Mouse (Mus musculus) spleen, adult 2 months (tissue): ENCODE data around the gene Ulk2.

ENCODE experiments used
- CTCF ChIP-seq: fragments of 200-500 bp; IDR thresholded peaks from 2 replicates; pipeline ENCODE4 v1.5.1; 2011; ENCODE audit warnings: mild to moderate bottlenecking, inconsistent platforms; ENCODE audit not compliant: insufficient read depth, insufficient read length, insufficient replicate concordance; ENCODE audit errors: extremely low read depth
- POLR2A ChIP-seq: fragments of 200-500 bp; IDR thresholded peaks from 2 replicates; pipeline ENCODE4 v1.6.1; 2011; ENCODE audit warnings: low read depth, low read length, inconsistent platforms

GRCm38 (mm10) chr11:61839940-61840339, 14.9 kb downstream of the Ulk2 start:
- TF ChIP-seq CTCF (no peak), POLR2A (no peak)
